ENCODE assay signal across 8 mouse cellular contexts in the genomic region with DNA sequence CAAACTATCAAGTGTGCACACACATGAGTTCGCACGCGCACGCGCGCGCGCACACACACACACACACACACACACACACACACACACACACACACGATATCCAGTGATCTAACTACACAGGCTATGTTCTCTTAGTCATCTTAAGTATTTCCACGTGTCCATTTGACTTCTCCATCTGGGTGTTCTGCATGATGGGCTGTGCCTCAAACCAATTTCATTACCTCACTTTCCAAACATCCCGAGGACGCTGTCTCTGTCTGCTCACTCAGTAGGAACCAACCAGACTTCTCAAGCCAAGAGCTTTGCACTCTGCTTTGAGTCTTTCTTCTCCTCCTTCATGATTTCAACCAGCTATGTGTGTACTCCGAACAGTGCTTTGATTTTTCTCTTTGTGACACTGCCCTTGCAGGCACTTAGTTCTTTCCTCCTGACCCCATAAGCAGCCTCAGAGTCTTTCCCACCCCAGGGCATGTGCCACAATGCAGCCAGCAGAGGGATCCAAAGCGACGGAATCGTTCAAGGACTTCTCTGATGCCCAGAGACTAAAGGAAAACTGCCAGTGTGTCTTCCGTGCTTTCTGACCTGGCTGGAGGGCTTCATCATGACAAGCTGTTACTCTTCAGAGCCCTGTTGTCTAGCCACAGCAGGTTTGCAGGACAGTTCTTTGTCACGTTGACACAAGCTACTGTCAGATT.
A peak's percentile ranks its signal among the peaks of the same experiment; 100 is the strongest.
DNase-seq lines count a peak whose midpoint lies in the region; TF ChIP-seq lines count a peak whose summit lies in the region.

No protein-coding gene starts in this region.

- H3K4me3 ChIP-seq in kidney, adult 2 months (ENCODE audit: insufficient read depth, low read depth, low read length), result no peak overlapping the region

- no peaks in the 10 kb centered on the region for H3K36me3 ChIP-seq in kidney, adult 2 months (ENCODE audit: control insufficient read depth, insufficient read depth, low read length)

- TF ChIP-seq POLR2A in kidney, adult 2 months (IDR thresholded peaks at IDR 0.05; ENCODE audit: low read depth, low read length), result no peak

- DNase-seq in right cerebral cortex, postnatal 4 days, result peak; percentile 27
- no peak for DNase-seq in right cerebral cortex, postnatal 25 days
- DNase-seq in cerebellum, adult 9-11 months, result peak; percentile 38
- DNase-seq in heart, adult 11 months, result peak; percentile 92
- peak; percentile 56 for DNase-seq in kidney, adult 2 months
- DNase-seq in lung, postnatal 14 days, result peak; percentile 67
- DNase-seq in thymus, postnatal 25 days, result no peak
- DNase-seq in c-Kit-positive CD71-positive TER-119-positive erythroid progenitor cells, embryonic 14.5 days (ENCODE audit: low spot score), result no peak

- TF ChIP-seq CTCF in kidney, adult 2 months (conservative IDR thresholded peaks at IDR 0.05; ENCODE audit: insufficient read depth, insufficient read length, low read depth, low read length), result peak; percentile 72

- WGBS in kidney, adult 2 months, result 58% methylated on average over 18 of the region's 18 CpGs

- H3K27ac ChIP-seq in kidney, adult 2 months (ENCODE audit: insufficient read depth, low read depth, low read length), result no peak overlapping the region

- no peaks in the 10 kb centered on the region for H3K27me3 ChIP-seq in kidney, adult 2 months (replicated peaks; ENCODE audit: control insufficient read depth, insufficient read depth, low read length)

- H3K4me1 ChIP-seq in kidney, adult 2 months (ENCODE audit: control insufficient read depth, insufficient read depth, low read length), result no peaks in the 10 kb centered on the region

Comparison
In these comparisons a context has a peak if more than half of its experiments do, and no peak if none do; other contexts are left out.
1. DNase-seq: peak in right cerebral cortex, postnatal 4 days (single experiment), cerebellum, adult 9-11 months (single experiment), heart, adult 11 months (single experiment), kidney, adult 2 months (single experiment) and lung, postnatal 14 days (single experiment); none in right cerebral cortex, postnatal 25 days (single experiment), thymus, postnatal 25 days (single experiment) and c-Kit-positive CD71-positive TER-119-positive erythroid progenitor cells, embryonic 14.5 days (single experiment).